Mouse (Mus musculus): Measurements from ENCODE around the gene Plb1.

DNA sequence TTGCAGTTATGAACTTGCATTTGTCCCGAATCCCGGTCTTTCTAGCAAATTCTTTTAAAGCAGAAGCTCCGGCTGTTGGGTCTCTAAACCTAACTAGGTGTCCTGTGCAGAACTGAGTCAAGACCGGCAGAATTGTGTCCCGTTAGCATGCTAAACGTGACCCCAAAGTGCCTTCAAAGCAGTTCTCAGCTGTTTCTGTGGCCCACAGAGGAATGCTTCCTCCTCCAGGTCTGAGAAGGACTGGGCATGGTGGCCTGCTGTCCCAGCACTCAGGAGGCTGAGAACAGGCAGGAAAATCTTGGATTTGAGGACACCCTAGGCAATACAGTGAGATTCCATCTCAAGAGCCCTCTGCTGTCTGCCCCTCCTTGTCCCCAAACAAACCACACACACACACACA, 183.0 kb downstream of the Plb1 start:
- TF ChIP-seq CTCF (IDR thresholded peaks at IDR 0.05): no peak
- TF ChIP-seq EP300 (IDR thresholded peaks at IDR 0.05): no peak
